Mouse (Mus musculus): ENCODE measurements around the gene Fnbp1. TPM values are rescaled to one million over a fixed set of nuclear protein-coding genes. Genes with fewer than 3 reads are reported as not detected.
A peak's percentile ranks its signal among the peaks of the same experiment; 100 is the strongest.

Fnbp1 gene
- polyA plus RNA-seq, 1 experiment from 2014 or later: 21.6 TPM

DNA sequence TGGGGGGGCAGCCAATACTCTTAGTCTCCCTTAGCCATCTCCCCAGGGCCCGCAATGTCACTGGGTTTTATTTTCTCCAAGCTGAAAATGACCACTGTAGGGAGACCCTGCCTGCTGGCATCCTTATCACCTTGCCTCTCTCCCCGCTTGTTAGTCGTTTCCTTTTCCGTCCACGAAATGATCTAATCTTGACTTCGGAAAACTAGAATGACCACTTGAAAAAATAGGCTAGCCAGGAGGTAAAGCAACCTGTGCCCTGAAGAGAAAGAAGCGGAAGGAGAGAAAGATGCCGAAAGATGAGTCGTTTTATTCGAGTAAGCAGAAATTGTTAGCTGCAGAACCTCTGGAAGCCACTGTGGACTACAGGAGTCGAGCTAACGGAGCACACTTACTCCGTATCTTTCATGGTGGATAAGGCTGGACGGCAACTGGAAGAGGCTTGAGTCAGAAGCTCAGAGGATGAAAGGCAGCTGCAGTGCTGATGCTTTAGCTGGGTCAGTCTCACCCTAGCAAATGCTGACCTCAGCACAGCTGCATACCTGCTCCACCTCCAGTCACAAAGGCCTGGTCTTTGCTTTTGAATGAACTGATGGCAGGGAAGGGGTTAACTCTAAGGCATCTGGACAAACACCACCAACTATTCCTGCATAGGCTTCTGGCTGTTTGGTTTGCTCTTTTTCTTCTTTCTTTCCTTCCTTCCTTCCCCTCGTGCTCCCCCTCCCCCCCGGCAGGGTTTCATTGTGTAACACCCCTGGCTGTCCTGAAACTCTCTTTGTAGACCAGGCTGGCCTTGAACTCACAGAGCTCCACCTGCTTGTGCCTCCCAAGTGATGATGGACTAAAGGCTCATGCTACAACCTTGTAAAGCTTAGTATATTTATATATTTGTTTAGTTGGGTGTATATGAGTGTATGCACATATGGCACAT lies 2.2 kb upstream of the Fnbp1 start:
- H3K27ac ChIP-seq (replicated peaks): no peak overlapping the region
- peaks cover 19% of the 10 kb centered on the region for H3K4me1 ChIP-seq (replicated peaks)
- no peak overlapping the region for H3K4me3 ChIP-seq
- no peak overlapping the region for H3K9ac ChIP-seq
- peaks cover 26% of the 10 kb centered on the region for H3K36me3 ChIP-seq
- 0 out of 2 replicates have a peak, but pooled peaks cover 13% of the 10 kb centered on the region for H3K27me3 ChIP-seq
- no peak for ATAC-seq (ENCODE audit: low read depth)
- H3K9me3 ChIP-seq: no peaks in the 10 kb centered on the region
- WGBS: 82% methylated on average over 16 of the region's 16 CpGs
- no peak overlapping the region for H3K4me2 ChIP-seq

DNA sequence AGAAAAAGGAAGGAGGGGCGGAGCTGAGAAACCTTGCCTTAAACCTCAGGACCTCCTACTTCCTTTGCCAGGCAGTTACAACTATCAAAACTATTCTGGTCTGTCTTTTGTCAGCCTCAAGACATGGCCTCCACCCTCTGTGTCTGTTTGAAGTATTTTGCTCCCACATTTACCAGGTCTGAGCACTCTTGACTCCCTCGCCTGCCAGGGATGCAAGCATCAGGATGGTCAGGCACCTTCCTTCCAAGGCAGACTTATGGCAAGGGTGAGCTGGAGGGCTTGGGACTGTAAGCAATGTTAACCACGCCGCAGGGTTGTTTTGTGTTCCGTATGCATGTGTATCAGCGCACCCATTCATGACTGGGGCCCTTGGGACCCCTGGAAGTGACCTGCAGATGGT lies 1.5 kb upstream of the Fnbp1 start:
- H3K4me1 ChIP-seq (replicated peaks): peaks cover 19% of the 10 kb centered on the region
- no peak overlapping the region for H3K4me2 ChIP-seq
- WGBS: 81% methylated on average over 6 of the region's 6 CpGs
- H3K4me3 ChIP-seq: no peak overlapping the region
- H3K27me3 ChIP-seq: 0 out of 2 replicates have a peak, but pooled peaks cover 13% of the 10 kb centered on the region
- H3K9me3 ChIP-seq: no peaks in the 10 kb centered on the region
- no peak for ATAC-seq (ENCODE audit: low read depth)
- H3K36me3 ChIP-seq: peaks cover 22% of the 10 kb centered on the region
- no peak overlapping the region for H3K9ac ChIP-seq
- H3K27ac ChIP-seq (replicated peaks): no peak overlapping the region

DNA sequence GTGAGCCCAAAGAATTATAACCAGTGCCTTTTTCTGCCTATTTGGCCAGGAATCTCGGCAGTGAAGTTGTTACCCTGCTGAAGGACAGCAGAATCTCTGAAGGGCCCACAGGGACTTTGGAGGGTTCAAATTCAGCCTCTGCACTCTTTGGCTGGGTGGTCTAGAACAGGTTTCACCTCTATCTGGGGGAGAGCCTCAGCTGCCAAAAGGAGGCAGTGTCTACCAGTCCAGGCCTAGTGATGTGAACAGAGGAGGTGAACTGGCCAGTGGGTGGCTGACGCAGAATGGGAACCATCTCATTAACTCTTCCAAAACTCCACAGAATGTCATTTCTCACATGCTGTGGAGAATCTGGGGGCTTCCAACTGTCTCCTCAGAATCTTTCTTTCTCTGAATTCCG lies 697 bp upstream of the Fnbp1 start:
- 33% methylated on average over 3 of the region's 3 CpGs for WGBS
- peak; percentile 40; the same call in 1 of the 2 replicates for ATAC-seq (ENCODE audit: low read depth)
- no peak overlapping the region for H3K27ac ChIP-seq (replicated peaks)

DNA sequence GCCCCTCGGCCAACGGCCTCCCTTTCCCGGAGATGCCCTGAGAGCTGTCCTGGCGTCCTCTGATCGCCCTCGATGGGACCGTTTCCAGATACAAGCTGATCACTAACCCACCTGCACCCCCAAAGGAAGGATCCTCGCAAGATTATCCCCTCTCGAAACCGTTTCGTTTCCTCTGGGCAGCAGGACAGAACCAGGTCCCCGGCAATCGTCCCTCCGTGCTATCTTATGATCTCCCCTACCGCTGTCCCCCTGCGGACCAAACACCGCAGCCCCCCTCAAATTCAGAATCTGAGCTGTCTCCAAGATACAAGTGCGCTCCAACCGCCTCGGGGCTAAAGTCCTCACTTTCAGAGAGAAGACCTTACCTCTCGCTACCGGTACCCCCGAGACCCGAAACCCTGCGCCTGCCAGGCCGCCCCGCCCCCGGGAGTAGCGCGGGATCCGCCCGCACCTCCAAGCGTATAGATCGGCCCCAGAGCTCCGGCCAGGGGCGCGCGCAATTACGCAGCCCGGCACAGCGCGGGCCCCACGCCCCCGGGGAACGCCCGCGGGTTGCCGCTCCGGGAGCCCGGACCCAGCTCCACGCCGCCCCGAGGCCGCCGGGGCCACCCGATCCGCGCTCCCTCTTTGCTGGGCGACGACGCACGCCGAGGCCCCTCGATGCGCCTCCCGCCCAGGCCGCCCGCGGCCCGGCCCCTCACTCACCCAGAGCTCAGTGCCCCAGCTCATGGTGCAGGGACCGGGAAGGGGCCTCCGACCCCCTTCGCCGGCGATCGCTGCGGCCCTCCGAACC lies 538 bp downstream of the Fnbp1 start:
- Histone ChIP-seq H3K36me3 (peaks cover 4% of the 10 kb centered on the region), H3K4me3 (peak overlapping the region; percentile 88), H3K27me3 (0 out of 2 replicates have a peak, but pooled peaks cover 13% of the 10 kb centered on the region), H3K9ac (peak overlapping the region; percentile 93), H3K27ac (replicated peaks) (peak overlapping the region; percentile 91), H3K9me3 (no peaks in the 10 kb centered on the region), H3K4me1 (replicated peaks) (peaks cover 23% of the 10 kb centered on the region), H3K4me2 (peak overlapping the region; percentile 86)
- peak; percentile 73 for ATAC-seq (ENCODE audit: low read depth)
- WGBS: under 1% methylated on average over 68 of the region's 78 CpGs

More for the DNA sequence above, 697 bp upstream of the Fnbp1 start:
- Histone ChIP-seq H3K4me3 (peak overlapping the region; percentile 88), H3K27me3 (0 out of 2 replicates have a peak, but pooled peaks cover 13% of the 10 kb centered on the region), H3K9me3 (no peaks in the 10 kb centered on the region), H3K4me2 (peak overlapping the region; percentile 86), H3K4me1 (replicated peaks) (peaks cover 19% of the 10 kb centered on the region), H3K36me3 (peaks cover 15% of the 10 kb centered on the region), H3K9ac (0 out of 2 replicates have a peak overlapping the region, but pooled peaks have one; percentile 93)

DNA sequence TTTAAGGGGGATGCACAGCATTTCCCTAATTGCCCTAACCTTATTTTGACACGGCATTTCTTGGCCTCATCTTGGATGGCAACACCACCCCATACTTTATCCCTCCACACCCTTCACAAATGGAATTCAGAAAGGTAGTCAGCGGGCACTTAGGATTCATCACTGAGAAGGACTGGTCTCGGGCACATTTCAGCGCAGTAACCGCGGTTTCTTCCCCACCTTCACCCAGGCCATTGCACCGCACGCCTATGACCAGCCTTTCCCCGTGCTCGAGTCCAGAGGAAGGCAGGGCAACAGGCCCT lies 1.1 kb downstream of the Fnbp1 start:
- ATAC-seq (ENCODE audit: low read depth): no peak

DNA sequence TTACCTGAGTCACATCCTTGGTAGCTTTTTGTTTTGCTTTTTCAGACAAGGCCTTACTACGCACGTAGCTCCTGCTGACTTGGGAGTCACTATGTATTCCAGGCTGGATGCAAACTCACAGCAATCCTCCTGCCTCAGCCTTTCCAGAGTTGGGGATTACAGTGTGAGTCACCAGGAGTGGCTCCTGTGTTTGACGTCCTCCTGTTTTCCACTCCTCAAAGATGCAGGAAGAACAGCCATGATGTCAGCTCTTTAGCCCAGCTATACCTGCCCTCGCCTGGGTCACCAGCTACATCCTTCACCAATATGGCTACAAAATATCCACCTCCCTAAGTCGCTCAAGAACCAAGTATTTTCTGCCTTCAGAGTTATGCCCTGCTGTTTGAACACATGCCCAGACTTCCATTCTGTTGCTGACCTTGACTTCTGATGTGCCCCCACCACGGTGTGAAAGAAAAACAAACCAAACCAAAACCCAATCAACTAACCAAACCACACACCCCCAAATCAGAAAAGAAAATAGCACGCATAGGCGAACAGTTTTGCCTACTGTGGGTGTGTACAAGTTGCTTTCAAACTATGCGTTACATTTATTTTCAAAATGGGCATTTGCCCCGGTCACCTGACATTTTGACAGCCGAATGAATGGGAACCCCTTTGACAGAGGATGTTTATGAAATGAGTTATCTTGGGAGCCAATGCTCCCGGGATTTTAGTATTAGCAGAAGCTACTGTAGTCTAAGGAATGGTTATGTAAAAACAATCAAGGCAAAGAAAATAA lies 1.6 kb downstream of the Fnbp1 start:
- no peak overlapping the region for H3K27ac ChIP-seq (replicated peaks)
- ATAC-seq (ENCODE audit: low read depth): no peak
- peak overlapping the region; percentile 93 for H3K9ac ChIP-seq
- H3K36me3 ChIP-seq: no peaks in the 10 kb centered on the region
- H3K27me3 ChIP-seq: 0 out of 2 replicates have a peak, but pooled peaks cover 13% of the 10 kb centered on the region
- H3K4me1 ChIP-seq (replicated peaks): peaks cover 28% of the 10 kb centered on the region
- H3K9me3 ChIP-seq: no peaks in the 10 kb centered on the region
- H3K4me2 ChIP-seq: peak overlapping the region; percentile 86
- H3K4me3 ChIP-seq: peak overlapping the region; percentile 88
- 83% methylated on average over 12 of the region's 12 CpGs for WGBS

More for the DNA sequence above, 1.1 kb downstream of the Fnbp1 start:
- H3K4me1 ChIP-seq (replicated peaks): peaks cover 24% of the 10 kb centered on the region
- H3K9me3 ChIP-seq: no peaks in the 10 kb centered on the region
- H3K27ac ChIP-seq (replicated peaks): no peak overlapping the region
- H3K4me2 ChIP-seq: peak overlapping the region; percentile 86
- H3K27me3 ChIP-seq: 0 out of 2 replicates have a peak, but pooled peaks cover 13% of the 10 kb centered on the region
- WGBS: 6% methylated on average over 10 of the region's 10 CpGs
- H3K9ac ChIP-seq: peak overlapping the region; percentile 93
- peak overlapping the region; percentile 88 for H3K4me3 ChIP-seq
- H3K36me3 ChIP-seq: no peaks in the 10 kb centered on the region

DNA sequence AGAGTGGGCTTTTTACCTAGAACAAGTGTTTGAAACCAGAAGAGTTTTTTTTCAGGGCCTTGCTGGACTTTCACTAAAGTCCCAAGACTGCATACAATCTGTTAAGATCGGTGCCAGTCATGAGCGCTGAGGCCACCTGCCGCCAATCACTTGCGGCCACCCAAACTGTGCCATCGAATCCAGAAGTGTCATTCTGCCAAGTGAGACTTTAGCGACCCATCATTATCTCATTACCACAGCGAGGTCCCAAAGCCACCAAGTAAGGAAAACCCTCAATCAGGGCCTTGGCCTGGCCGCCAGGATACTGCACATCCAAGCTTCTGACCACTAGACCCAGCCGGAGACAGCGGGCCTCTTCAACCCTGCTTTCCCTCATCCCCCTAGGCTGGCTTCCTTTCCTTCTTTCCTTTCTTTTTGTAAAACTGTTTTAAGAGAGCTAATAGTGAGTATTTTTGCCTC lies 2.6 kb downstream of the Fnbp1 start:
- no peak overlapping the region for H3K4me3 ChIP-seq

GRCm38 (mm10) chr2:31137018-31137590 lies 4.7 kb downstream of the Fnbp1 start:
- Histone ChIP-seq H3K4me2 (no peak overlapping the region), H3K9ac (peak overlapping the region; percentile 26; the same call in 1 of the 2 replicates), H3K27me3 (0 out of 2 replicates have a peak, but pooled peaks cover 3% of the 10 kb centered on the region), H3K9me3 (no peaks in the 10 kb centered on the region), H3K4me3 (no peak overlapping the region), H3K4me1 (replicated peaks) (peaks cover 29% of the 10 kb centered on the region), H3K27ac (replicated peaks) (no peak overlapping the region), H3K36me3 (no peaks in the 10 kb centered on the region)
- ATAC-seq (ENCODE audit: low read depth): no peak
- 77% methylated on average over 14 of the region's 14 CpGs for WGBS

More for the DNA sequence above, 2.6 kb downstream of the Fnbp1 start:
- whole genome bisulfite sequencing: 85% methylated on average over 10 of the region's 10 CpGs
- H3K9ac ChIP-seq: no peak overlapping the region
- peaks cover 28% of the 10 kb centered on the region for H3K4me1 ChIP-seq (replicated peaks)
- 0 out of 2 replicates have a peak, but pooled peaks cover 12% of the 10 kb centered on the region for H3K27me3 ChIP-seq
- ATAC-seq (ENCODE audit: low read depth): no peak
- H3K9me3 ChIP-seq: no peaks in the 10 kb centered on the region
- H3K4me2 ChIP-seq: no peak overlapping the region
- no peaks in the 10 kb centered on the region for H3K36me3 ChIP-seq
- H3K27ac ChIP-seq (replicated peaks): no peak overlapping the region

GRCm38 (mm10) chr2:31136338-31136737 lies 5.5 kb downstream of the Fnbp1 start:
- no peak overlapping the region for H3K4me2 ChIP-seq
- no peaks in the 10 kb centered on the region for H3K9me3 ChIP-seq
- no peak overlapping the region for H3K4me3 ChIP-seq
- no peak for ATAC-seq (ENCODE audit: low read depth)
- no peaks in the 10 kb centered on the region for H3K36me3 ChIP-seq
- H3K27me3 ChIP-seq: 0 out of 2 replicates have a peak, but pooled peaks cover 3% of the 10 kb centered on the region
- peaks cover 31% of the 10 kb centered on the region for H3K4me1 ChIP-seq (replicated peaks)
- no peak overlapping the region for H3K9ac ChIP-seq
- no peak overlapping the region for H3K27ac ChIP-seq (replicated peaks)
- 65% methylated on average over 9 of the region's 13 CpGs for WGBS

- Histone ChIP-seq H3K4me1 (replicated peaks) (peaks cover 33% of the 10 kb centered on the region), H3K9ac (no peak overlapping the region), H3K36me3 (no peaks in the 10 kb centered on the region), H3K27ac (replicated peaks) (no peak overlapping the region), H3K9me3 (no peaks in the 10 kb centered on the region), H3K4me3 (no peak overlapping the region), H3K27me3 (0 out of 2 replicates have a peak, but pooled peaks cover 3% of the 10 kb centered on the region), H3K4me2 (no peak overlapping the region)
- no peak for ATAC-seq (ENCODE audit: low read depth)
- WGBS: 69% methylated on average over 13 of the region's 13 CpGs
Observed at GRCm38 (mm10) chr2:31135512-31135931, 6.3 kb downstream of the Fnbp1 start.

GRCm38 (mm10) chr2:31133981-31134380 lies 7.8 kb downstream of the Fnbp1 start:
- no peak for ATAC-seq (ENCODE audit: low read depth)
- Histone ChIP-seq H3K27ac (replicated peaks) (no peak overlapping the region), H3K9ac (no peak overlapping the region), H3K4me3 (no peak overlapping the region), H3K27me3 (no peaks in the 10 kb centered on the region), H3K36me3 (no peaks in the 10 kb centered on the region), H3K4me1 (replicated peaks) (peaks cover 26% of the 10 kb centered on the region), H3K4me2 (no peak overlapping the region), H3K9me3 (no peaks in the 10 kb centered on the region)
- 66% methylated on average over 4 of the region's 4 CpGs for WGBS

Measured in neural tube, embryonic 13.5 days (tissue).